Mouse (Mus musculus): Measurements from ENCODE around the gene Unc45b.
"Not testable (repeated sequence)": the region's sequence is repeated elsewhere in the genome, so short reads cannot be mapped to it uniquely, and the experiment has no call there.

DNA sequence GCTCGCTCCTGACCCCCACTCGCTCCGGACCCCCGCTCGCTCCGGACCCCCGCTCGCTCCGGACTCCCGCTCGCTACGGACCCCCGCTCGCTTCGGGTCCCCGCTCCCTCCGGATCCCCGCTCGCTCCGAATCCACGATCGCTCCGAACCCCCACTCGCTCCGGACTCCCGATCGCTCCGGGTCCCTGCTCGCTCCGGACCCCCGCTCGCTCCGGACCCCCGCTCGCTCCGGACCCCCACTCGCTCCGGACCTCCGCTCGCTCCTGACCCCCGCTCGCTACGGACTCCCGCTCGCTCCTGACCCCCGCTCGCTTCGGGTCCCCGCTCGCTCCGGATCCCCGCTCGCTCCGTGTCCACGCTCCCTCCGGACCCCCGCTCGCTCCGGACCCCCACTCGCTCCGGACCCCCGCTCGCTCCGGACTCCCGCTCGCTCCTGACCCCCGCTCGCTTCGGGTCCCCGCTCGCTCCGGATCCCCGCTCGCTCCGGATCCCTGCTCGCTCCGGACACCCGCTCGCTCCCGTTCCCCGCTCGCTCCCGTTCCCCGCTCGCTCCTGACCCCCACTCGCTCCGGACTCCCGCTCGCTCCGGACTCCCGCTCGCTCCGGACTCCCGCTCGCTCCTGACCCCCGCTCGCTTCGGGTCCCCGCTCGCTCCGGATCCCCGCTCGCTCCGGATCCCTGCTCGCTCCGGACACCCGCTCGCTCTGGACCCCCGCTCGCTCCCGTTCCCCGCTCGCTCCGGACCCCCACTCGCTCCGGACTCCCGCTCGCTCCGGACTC is 21.5 kb downstream of the Unc45b start:
- not testable (repeated sequence) for TF ChIP-seq POLR2A (IDR thresholded peaks at IDR 0.05; ENCODE audit: low read depth, low read length); CTCF (IDR thresholded peaks at IDR 0.05; ENCODE audit: extremely low read depth, insufficient read length, insufficient replicate concordance, low read depth, low read length)

Measured in small intestine, adult 2 months (tissue).